Mouse (Mus musculus): ENCODE measurements around the gene Dcaf6.

The Dcaf6 gene

DNA sequence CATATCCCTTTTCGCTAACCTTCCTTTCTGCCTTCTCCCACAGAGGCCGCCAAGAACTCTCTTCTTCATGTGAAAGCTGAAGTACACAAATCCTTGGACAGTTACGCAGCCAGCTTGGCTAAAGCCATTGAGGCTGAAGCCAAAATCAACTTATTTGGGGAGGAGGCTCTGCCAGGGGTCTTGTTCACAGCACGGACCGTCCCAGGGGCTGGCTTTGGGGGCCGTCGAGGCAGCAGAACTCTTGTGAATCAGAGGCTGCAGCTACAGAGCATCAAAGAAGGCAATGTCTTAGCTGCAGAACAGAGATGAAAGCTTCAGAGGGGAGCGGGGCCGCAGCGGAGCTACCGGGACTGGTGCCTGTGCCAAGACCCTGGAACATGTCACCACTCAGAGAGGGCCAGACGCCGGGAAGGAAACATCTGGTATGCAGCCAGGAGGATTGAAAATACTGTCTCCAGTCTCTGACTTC is 138.8 kb downstream of the Dcaf6 start:
- no peak for DNase-seq (ENCODE audit: low spot score)

DNA sequence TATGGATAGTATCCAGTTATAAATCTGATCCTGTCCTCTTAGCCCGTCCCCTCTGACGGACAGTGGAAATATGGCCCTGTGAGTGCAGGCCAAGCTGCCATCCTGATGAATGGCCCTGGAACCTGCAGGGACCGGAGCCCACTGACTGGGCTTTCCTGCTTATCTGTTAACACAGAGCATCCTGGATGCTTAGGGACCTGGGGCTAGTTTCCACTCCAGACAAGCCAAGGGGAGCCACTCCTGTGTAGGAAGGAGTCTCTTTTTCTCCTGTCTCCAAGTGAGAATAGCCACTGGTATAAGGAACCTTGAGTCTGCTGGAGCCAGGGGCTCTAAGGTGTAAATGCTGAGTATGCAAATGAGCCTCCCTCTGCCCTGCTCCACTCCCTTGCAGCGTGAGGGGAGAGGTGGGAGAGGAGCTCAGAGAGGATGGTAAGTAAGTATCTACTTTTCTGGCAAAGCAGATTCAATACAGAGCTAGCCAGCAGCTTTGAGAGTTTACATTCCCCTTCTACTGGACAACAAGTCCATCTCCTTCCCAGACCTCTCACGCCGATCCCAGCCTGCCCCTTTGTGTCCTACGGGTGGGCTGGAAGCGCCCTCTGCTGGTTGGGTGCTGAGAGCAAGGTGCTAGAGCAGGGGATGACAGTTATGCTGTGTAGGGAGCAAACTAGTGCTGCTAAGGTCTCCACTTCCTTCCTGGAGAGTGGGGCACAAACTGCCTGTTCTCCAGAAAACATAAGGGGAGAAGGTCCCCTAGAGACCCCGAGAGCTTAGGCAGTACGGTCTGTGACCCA is 139.9 kb downstream of the Dcaf6 start:
- peak; percentile 64 for DNase-seq (ENCODE audit: low spot score)

DNA sequence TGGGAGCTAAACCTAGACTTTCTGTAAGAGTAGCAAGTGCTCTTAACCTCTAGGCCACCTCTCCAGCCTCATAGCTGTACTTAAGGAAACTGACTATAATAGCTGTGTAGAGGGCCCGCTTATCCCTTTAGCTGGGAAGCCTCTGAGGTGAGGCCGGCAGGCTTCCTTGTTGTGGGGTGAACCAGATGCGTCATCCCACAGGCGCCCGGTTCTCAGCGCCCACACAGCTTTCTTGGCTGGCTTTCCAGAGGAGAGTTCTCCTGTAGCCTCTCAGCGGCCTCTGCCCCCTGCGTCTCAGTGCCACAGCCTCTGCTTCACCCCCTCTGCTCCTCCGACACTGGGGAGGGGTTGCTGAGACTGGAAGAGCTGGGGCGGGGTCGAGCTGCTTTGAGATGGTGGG is 143.9 kb downstream of the Dcaf6 start:
- no peak for DNase-seq (ENCODE audit: low spot score)

DNA sequence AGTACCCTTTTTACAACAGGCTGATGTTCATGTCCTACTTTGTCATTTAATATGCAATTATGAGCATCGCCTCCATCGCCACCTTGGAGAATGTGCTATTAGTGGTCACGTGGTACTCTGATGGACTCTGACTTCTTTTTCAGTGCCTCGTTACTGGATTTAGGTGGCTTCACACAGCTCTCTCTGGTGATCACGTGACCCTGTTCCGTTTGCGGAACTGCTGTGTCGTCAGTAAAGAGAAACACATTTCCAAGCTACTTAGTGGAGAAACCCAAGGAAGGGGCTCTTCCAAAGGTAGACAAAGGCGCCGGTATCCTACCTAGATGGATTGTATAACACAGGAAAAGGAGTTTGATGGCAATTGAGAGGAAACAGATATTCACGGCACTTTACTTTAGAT is 152.1 kb downstream of the Dcaf6 start:
- DNase-seq (ENCODE audit: low spot score): no peak

DNA sequence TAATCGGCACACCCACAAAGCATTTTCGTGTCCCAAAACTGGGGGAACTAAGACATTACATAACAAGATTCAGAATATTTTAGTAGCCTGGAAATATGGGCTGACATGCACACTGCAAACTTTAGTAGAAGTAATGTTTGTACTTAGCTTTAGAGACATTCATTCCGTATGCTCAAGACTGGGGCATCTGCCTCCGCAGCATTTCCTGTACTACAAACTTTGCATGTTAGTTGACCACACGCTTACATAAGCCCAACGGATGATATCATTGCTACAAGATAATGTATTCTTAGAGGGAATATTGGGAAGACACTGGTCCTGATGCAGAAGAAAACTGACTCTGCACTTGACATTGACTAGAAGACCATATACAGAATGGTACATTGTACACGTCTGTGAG is 155.9 kb downstream of the Dcaf6 start:
- no peak for DNase-seq (ENCODE audit: low spot score)

DNA sequence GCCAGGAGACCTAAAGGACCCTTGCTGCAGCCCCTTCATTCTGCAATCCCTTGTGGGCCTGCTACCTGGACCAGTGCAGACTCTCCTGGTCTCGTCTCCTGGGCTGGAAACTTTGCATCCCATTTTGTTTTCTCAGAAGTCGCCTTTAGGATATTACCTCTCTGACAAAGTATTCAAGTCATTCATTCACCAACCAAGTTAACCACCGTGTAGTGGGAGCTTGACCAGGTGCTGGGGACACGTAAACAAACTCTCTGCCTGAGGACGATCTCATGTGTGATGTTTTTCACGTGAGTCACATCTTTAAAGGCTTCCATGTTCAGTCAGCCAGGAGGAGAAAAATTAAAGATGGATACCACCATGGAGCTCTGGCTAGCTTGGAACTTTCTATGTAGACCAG is 157.1 kb downstream of the Dcaf6 start:
- no peak for DNase-seq (ENCODE audit: low spot score)

DNA sequence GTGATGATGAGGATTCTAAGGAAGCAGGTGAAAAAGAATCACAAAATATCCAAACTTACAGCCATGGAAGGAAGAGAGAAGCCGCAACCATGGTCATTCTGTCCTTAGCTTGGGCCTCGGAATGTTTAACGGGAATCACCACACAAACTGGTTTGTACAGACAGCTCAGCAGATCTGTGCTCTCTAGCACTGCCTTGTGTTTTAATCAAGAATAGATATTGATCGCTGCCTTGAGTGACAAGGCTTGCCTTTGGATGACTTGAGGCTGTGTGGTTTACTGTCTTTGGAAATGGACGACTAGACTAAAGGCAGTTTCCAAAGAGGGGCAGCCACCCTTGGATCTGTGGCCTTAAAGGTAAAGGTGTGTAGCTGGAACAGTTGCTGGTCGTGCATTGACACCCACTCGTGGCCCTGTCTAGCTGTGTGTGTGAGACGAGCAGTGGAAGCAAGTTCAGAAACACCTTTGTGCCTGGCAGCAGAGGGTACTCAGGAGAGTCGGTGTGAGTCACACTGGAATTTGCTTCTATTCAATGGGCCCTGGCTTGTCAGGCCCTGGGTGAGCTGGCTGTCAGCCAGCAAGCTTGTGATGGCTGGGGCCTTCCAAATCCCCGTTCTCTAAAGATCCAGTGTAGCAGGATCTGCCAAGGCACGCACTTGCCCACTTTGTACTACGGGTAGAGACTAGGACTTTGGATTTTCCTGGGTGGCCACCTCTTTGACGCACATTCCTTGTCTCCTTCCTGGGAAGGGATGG is 157.6 kb downstream of the Dcaf6 start:
- DNase-seq (ENCODE audit: low spot score): no peak

DNA sequence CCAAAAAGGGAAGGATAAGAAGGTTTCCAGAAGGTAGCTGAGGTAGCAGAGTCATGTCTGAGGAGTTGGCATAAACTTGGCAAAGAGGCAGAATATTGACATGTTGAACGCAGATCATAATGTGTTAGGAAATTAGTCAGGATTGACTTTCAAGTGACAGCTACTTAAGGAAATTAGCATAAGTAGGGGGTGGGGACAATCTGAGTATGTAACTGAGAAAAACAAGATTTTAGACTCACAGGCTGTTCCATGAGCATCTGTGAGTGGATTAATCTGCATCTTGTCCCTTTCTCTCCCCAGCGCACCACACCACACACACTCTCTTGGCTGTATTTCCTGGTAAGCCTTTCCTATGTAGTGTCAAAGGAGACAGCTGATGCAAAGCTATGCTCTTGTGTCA is 158.7 kb downstream of the Dcaf6 start:
- DNase-seq (ENCODE audit: low spot score): no peak

DNA sequence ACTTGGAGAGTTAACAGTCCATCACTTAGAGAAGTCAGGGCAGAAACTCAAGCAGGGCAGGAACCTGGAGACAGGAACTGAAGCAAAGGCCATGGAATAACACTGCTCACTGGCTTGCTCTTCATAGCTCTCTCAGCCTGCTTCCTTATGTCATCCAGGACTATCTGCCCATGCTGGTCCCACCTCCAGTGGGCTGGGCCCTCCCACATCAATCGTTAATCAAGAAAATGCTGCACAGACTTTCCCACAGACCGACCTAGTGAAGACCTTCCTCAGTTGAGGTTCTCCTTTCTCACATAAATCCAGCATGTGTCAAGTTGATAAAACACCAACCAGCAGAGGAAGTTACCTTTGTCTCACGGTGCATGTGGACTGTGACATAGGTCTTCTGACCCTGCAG is 159.2 kb downstream of the Dcaf6 start:
- no peak for DNase-seq (ENCODE audit: low spot score)

DNA sequence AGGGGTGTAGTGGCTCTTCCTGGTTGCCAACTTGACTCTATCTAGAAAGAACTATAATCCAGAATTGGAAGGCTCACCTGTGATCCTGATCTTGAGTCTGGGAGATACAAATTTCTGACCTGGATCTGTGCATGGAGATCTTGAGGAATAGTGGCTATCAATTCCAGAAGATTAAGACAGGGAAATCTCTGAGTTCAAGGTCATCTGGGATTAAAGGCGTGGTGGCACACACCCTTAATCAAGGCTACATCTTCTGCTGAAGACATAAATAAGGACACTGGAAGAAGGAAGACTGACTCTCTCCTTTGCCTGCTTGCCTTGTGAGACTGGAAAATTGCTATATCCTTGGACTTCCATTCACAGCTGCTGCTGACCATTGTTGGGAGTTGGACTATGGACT is 164.8 kb downstream of the Dcaf6 start, which contains the start of gene Gpr161:
Gene Gpr161, plus strand, starts transcription at position 301 of the 400 bp plus-strand sequence.
- DNase-seq (ENCODE audit: low spot score): no peak

DNA sequence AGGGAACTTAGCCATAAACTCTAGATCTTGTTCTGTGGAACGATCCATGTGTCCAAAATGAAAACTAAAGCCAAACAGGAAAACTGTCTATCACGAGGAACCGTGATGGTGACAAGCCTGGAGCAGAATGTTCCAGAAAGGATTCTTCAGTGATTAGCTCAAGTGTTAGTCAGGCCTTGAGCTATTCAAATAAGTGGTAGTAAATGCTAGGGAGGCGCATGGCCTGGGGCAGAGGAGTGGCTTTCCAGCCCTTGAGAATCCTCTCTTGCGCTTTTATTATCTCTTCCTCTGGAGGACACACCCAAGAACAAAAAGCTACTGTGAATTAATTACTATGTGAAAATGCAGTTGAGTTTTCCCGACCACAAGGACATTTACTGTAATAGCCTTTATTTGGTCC is 168.7 kb downstream of the Dcaf6 start:
- DNase-seq (ENCODE audit: low spot score): no peak

DNA sequence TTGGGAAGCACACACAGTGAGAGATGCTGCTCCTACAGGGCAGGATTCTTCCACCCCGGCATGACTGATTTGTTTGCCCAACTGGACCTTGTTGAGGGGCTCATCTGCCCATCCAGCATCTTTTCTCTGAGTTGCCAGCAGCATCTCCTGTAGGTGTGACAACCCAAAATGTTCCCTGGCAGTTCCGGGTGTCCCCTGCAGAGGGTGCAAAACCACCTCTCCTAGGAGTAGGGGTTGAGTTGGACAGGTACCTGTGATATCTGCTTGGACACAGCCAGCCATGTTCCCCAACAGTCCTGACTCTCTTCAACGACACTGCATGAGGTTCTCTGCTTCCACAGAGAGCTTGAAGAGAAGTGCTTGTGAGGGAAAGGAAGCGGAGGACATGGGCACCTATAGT is 170.4 kb downstream of the Dcaf6 start:
- no peak for DNase-seq (ENCODE audit: low spot score)

DNA sequence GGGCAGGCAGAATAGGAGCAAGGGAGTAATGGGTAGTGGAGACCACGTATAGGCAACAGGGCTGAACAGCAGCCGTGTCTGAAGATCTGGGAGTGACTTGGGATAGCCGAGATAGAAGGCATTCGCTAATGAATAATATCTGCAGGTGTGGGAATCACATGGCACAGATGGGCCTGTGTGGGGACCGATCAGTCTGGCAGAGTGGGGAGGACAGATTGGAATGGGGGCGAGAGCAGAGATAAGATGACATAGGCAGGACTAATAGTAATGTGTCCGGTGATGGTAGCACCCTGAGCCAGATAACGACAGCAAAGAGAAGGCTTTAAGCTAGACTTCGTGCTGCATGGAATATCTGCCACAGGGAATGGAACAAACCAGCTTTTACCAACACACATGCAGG is 172.1 kb downstream of the Dcaf6 start:
- no peak for DNase-seq (ENCODE audit: low spot score)

DNA sequence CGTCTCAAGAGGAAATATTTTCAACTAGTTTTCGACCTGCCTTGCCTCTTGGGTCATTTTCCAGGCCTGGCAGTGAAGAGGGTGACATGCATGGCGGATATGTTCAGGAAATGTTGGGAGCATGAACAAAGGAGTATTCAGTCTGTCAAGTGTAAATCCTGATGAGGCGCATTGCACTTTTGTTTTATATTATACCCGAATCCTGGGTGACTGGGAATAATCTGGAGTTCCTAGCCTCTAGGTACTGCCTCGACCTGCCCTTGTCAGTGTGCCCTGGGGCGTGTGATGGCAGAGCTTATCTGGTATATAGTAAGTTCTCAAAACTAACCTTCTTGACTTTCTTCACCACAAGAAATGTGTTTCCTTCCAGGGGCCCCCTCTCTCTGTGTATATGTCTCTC is 176.2 kb downstream of the Dcaf6 start:
- DNase-seq (ENCODE audit: low spot score): no peak

DNA sequence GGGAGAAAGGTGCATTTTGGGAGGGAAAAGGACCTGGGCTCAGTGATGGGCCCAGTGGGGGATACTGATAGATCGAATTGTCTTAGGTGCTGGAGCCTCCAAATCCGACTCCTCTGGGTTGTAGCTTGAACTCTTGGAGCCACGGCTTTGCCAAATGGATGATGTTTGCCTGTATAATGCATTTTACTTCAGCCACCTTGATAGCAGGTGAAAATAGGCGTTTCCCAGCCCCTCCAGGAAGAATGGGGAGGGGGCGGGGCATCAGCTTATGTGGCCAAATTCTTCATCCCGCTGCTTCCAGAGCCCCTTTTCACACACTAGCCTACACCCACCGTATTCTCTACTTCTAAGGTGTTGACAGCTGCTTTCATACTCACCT is 177.3 kb downstream of the Dcaf6 start:
- DNase-seq (ENCODE audit: low spot score): no peak

DNA sequence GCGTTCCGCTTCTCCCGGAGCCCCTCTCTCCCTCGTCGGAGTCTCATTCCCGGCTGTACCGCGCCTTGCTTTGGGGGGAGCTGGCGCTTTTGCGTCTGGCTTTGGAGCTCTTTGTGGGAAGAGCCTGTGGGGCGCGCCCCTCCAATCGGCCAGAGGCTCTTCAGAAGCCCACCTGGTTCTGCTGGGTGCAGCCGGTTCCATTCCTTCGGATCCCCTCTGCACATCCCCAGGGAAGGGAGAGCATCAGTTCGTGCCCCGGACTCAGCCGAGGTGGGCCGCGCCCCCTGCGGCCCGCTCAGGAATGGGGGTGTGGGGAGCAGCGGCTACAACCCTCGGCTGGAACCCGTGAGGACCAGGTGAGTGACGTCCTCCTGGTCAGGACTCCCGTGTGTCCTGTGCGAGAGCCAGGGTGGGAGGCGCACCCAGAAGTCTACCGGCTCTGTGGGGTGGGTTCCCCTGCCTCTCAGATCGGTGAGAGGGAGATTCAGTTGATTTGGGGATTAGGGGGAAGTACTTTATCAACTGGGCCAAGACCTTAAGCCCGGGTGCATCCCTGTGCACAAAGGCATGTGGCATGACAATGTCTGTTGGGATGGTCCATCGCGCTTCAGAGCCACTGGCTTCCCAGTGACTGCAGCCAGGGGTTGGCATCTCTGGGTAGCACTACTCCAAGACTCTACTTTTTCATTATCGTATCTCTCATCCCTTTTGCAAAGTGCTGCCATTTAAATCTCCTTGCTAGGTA is 177.9 kb downstream of the Dcaf6 start:
- no peak for DNase-seq (ENCODE audit: low spot score)

DNA sequence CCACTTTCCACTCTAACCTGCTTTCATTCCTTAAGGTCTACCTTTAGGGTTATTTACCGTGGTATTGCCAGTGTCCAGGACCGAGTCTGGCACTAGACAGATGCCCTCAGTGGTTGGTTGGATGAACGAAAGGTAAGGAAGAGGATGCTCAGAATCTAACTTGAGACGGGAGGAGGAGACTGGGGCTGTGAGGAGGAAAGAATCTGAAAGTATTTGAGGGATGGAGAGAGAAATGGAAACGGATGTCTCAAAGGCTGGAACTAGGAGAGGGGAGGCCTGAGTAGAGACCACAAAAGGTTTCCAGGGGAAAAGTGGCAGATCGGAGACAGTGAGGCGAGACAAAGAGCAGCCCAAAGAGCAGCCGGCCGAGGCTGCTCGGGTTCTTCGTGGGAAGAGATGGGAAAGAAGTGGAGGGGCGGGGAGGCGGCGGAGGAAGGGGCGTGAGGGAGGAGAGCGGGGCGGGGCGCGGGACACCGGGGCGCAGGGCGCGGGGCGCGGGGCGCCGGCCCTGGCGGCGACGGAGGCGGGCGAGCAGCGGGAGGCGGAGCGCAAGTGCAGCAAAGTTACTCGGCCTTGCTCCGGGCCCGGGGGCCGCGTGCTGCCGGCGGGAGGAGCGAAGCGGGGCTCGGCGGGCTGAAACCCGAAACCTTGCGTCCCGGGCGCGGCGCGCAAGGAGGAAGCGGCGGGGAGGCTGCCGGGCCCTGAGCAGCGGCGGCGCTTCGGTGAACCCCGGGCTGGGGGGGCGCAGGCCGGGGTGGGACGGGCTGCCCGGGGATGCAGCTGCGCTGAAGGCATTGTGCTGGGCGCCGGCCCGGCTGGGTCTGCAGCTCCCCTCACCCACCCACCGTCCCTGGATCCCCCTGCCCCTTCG is 178.7 kb downstream of the Dcaf6 start:
- peak; percentile 65 for DNase-seq (ENCODE audit: low spot score)

DNA sequence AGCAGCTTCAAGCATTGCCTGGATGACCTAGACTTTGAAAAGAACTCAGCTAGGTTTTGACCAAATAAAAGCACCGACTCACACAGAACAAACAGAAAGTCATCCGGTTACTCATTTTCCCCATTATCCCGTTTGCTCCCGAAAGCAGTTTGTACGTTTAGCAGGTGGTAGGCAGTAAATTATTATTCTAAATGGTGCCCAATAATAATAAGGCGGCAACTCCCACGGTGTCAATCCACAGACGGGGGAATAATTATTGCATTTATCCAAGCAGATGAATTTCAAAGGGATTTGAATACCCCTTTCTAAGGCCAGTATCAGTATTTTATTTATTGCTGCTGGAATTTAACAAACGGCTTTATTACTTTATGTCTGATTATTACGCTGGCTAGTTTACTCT is 179.5 kb downstream of the Dcaf6 start:
- DNase-seq (ENCODE audit: low spot score): no peak

Data from yolk sac, embryonic 10.5 days (tissue).